Mouse (Mus musculus): ENCODE data around the gene Nudt4. TPM values are rescaled to one million over a fixed set of nuclear protein-coding genes. Genes with fewer than 3 reads are reported as not detected.
"Not testable (repeated sequence)": the region's sequence is repeated elsewhere in the genome, so short reads cannot be mapped to it uniquely, and the experiment has no call there.

Gene Nudt4
- total RNA-seq, 2 experiments from 2014 or later, result 145 to 149 TPM

DNA sequence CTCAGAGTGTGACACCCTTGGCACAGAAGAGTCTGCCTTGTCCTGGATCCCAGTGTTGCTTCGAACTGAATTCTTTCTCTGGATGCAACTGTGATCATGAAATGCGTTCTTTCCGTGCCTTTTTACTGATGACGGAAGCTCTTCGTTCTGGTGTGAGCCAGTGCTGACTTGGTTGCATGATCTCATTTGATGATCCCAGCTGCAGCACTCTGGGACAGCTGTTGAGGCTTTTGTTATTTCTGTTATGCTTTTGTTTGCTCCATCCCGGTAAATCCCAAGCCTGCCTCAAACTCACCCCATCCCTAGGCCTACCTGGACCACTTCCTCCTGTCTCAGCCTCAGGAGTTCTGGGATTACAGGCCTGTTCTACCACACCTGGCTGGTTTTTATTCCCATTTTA is 4.1 kb upstream of the Nudt4 start:
- no peak for DNase-seq

DNA sequence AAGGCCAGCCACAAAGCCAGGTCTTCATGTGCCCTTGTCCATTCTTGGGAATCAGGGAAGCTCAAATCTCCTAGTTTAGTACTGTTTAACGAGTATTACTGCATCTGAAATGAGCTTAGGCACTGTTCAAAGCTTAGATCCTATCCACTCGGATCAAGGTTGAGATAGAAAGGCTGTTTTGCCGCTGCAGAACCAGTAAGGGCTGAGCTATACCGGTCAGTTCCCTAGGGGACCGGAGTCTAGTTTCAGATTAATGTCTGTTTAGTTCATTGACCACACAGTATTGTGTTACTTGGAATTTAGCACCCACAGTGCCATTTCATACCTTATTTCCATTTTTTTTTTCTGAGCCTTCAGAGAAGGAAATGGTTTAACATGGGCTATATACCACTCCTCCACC is 3.6 kb upstream of the Nudt4 start:
- no peak for DNase-seq

DNA sequence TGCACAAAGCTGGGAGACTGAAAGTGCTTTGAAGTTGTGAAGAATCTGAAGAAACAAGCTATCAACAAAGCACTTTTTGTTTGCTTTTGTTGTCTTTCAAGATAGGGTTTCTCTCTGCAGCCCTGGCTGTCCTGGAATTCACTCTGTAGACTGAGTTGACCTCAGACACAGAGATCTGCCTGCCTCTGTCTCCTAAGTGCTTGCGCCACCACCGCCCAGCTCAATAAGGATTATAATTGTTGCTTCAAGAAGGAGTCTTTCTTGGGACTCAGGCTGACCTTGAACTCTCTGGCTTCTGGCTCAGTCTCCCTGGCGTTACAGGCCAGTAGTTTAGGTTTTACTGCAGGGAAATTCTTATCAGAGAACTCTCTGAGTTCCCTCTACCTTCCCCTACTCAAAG is 2.8 kb upstream of the Nudt4 start:
- DNase-seq, result no peak

DNA sequence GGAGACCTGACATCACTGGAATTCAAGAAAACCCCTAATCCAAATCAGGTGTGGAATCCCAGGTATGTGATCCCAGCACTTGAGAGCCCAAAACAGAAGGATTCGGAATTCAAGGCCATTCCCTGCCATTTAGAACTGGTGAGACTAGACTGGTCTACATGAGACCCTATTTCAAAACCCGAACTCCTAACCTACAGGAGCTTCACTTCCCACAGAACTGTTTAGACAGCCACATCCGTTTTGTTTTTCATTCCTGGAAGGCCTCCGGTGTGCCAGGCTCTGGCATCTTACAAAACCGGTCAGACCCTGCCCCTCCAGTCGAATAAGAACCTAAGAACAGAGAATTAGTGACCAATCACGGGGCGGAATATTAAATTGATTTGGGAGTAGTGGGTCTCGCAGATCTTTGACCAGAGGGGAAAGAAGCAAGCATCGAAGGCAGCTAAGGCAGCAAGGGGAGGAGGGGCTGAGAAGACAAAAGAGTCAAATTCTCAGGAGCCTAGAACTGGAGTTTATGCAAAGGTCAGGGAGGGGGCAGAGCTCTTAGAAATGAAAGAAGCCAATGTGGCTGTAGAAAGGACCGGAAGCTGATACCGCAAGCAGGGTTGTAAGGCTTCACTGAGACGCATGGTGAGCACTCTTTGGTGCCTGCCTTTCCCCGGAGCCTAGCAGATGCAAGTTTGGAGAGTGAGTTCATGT is 1.4 kb upstream of the Nudt4 start:
- no peak for DNase-seq

DNA sequence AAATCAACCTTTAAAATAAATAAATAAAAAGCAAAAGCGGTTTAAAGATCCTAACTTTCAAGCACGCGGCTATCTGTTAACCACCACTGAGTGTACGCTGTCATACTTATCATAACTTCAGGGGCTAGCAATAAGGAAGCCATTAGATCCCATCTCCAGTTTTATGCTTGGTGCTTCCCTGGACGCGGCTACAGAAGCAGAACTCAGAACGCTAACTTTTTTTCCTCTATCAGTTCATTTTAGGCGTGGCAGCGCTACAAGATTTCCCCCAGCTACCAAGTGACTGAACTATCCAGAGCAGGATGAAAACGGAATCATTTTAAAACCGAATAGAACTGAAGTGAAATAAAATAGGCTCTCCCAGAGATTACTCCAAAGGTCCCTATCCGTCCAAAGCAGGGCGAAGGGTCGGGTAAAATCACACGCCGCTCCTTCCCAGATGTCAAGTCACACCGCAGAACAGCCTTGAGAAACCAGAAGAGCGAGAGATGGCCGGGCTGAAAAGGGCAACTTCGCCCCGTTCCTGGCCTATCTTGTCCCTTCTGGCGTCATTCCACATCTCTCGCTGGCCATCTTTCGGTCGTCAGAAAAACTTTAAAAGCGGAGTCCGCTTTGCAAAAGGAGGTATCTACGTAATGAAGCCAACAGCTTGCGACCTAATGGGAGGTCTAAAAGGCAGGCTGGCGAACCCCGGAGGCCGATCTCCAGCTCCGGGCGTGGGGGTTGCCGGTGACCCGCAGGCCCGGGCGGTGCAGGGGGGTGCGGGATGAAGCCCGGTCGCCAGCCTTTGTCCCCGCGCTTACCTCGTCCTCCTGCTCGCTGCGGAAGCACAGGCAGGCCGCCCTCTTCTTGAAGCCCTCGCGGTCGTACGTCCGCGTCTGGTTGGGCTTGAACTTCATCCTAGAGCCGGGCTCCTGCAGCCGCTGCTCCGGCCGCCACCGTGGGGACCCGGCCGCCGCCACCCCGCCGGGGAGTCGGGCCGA is 796 bp downstream of the Nudt4 start:
- peak; percentile 71 for DNase-seq

DNA sequence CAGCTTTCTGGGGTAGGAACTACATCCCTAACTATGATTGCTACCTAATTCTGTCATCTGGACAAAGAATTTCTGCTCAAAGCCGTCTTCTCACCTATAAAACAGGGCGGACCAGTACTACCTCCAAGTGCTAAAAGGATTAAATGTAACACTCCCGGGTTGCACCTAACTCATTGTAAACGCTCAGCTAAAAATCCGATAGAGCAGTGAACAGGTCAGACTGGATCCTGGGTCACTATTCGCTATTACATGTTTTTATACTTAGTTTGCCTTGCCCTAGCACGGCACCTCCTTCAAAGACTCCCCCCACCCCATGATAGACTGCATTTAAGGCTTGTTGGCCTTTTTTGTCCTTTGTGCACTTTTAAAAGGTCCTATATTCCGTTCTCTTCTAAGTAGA is 1.6 kb downstream of the Nudt4 start:
- no peak for DNase-seq

DNA sequence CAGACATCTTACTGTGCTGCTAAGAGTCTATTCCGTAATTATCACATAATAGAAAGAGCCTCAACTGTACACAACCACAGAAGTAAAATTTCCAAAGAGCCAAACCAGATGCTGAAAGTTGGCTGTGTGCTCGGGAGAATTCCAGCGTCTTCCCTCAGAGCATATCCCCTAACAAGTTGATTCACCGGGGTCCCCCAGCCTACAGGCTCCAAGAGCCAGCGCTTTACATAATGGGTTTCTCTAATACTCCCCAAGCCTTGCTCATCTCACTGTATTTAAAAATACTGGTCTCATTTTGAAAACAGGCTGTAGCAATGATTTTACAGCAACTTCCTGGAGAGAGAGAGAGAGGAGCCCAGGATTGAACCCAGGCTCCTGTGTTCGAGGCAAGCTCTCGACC is 2.3 kb downstream of the Nudt4 start:
- DNase-seq, result no peak

DNA sequence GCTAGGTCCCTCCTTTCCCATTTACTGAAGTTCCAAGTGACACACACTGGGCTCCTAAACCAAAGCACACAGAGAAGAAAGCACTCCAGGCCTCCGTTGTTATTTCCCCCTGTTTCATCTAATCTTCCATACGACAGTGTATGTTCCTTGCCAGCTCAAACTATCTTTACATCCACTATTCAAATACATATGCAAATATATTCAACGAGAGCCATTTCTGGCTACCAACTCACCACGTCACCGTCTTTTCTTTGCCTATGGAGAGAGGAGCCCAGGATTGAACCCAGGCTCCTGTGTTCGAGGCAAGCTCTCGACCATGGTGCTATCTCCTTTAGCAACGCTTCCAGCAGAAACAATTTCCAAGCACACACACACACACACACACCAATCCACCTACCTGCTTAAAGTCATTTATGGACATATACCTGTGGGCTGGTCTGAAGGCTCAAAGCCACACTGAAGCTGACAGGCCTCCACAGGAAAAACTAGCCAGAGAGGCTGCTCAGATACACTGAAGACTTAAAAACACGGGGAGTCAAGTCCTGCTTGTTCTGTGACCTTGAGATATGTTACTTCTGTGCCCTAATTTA is 3.5 kb downstream of the Nudt4 start:
- no peak for DNase-seq

DNA sequence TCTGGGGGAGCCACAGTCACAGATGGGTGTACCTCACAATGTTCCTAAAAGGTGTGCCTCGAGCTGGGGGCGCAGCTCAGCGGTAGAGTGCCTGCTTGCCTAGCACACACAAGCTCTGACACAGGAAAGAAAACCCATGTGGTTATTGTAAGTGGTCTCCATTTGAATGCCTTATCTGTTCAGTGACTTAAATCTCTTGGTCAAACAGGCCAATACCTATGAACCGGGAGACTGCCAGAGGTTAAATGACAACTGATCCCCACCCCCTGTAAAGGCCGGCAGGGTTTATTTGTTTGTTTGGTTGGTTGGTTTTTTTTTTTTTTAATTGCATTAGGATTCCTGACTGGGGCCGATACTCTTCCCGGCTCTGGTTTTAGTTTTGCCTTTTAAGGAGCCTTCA is 4.5 kb downstream of the Nudt4 start:
- DNase-seq, result no peak

DNA sequence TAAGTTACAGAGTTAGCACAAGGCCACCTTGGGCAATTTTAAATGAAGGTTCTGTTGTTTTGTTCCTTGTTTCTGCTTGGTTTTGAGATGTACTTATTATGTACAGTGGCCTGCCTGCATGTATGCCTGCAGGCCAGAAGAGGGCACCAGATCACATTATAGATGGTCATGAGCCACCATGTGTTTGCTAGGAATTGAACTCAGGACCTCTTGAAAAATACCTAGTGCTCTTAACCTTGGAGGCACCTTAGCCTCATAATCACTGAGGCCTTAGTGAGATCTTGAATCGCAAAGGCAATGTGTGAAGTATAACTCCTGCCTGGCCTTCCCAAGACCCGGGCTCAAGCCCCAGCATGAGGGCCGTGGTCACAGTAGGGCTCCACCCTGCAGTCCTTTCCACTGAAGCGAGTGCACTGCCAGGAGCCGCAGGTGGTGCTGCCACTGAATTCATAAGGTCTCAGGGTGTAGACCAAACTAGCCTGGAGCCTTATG is 6.6 kb downstream of the Nudt4 start:
- DNase-seq, result peak in 1 of 2 experiments; percentile 48

DNA sequence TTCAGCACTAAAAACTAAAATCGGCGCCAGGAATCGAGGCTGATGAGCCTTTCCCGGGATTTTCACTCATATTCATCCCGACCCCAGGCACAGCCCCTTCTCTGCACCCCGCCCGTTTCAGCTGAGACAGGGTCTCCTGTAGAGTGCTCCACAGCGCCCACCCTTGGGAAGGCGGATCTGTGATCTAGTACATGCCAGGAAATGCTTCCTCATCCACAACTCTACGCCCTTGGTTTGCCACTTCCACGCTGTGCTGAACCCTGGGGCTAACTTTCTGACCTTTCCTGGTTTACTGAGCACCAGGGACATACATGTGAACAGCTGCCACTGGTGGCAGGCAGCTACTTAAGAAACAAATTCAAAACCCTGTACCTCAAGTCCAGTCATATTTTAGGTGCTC is 8.1 kb downstream of the Nudt4 start:
- no peak for DNase-seq

DNA sequence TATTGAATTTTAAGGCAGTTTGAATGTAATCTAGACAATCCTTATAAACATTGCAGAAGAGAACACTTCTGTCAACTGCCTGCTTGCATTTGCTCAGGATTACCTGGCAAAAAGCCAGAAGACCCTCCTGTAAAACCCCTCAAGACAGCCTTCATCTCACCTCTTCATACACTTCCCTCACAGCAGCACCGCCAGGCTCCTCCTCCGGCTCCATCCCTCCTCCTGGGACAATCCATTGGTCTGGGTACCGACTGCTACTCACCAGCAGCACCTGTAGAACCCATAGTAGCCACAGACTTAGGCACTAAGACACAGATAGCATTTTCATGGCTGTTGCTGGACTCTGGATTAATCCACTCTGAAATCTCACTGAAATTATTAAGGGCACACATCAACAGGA is 11.6 kb downstream of the Nudt4 start:
- DNase-seq, result no peak

DNA sequence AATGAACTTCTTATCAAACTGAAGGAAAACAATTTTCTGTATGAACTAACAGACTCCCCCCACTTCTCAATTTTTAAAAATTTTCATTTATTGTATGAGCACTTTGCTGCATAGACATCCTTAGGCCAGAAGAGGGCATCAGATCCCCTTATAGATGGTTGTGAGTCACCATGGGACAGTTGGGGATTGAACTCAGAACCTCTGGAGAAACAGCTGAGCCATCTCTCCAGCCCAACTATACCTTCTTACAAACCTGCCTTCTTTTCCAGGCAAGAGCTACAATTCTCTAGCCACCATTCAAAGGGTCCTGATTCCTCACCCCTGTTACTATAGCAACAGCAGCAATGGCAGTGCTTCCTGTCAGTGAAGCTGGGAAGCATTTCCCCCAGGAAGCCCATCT is 12.2 kb downstream of the Nudt4 start:
- no peak for DNase-seq

DNA sequence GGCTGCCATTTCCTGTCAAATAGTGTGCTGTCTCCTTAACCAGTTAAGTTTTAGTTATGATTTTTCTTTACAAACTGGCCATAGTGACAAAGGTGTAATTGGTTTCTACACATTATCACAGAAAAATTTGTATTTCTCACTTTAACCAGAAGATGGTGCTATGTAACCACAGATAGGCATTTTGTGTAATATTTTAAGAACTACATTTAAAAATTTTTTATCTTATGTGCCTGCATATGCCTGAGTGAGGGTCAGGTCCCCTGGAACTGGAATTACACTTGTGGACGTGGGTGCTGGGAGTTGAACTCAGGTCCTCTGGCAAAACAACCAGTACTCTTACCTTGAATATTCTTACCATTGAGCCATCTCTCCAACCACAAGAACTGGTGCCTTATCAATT is 13.4 kb downstream of the Nudt4 start:
- no peak for DNase-seq

DNA sequence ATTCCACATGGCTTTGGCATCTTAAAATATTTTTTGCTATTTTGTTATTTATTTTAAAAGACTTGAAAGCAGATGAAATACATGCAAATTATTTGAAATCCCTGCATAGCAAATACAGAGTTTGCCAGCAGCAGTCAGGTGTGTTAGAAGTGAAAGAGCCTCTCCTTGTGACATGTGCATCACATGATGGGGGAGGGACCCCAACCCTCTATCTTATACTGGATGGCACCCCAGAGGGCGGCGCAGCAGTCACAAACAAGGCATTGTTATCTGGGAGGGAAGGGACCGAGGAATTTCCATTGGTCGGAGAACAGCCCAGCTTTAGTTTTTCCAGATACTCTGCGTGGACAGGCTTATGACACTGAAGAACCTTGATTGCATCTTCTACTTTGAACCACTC is 14.9 kb downstream of the Nudt4 start:
- DNase-seq, result not testable (repeated sequence)

DNA sequence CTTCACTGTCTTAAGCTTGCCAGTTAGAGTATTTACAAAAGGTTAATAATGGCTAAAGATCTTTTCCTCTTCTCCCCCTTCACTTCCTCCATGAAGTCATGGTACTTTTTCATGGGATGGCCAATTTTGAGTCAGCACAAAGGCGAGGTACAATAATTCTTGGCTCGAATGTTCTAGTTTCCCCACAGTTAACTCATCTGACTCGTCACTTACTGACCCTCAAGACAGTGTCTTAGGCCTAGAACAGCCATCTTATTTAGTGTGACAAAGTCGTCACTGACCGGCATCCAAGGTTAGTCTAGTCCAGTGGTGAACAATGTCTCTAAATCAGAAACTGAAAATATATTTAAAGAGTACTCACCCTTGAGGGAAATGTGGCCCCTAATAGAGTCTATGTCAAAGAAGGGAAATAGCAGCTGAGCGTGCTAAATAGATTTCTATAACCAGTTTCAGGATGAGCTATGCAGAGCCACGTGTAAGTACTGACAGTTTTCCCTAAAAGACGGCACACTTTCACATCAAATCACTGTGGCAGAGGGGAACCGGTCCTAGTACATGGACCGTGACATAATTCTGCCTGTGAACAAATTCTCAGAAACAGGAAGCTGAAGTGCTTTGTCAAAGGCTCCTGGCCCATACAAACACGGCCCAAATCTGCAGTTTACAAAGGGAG is 15.7 kb downstream of the Nudt4 start:
- no peak for DNase-seq

DNA sequence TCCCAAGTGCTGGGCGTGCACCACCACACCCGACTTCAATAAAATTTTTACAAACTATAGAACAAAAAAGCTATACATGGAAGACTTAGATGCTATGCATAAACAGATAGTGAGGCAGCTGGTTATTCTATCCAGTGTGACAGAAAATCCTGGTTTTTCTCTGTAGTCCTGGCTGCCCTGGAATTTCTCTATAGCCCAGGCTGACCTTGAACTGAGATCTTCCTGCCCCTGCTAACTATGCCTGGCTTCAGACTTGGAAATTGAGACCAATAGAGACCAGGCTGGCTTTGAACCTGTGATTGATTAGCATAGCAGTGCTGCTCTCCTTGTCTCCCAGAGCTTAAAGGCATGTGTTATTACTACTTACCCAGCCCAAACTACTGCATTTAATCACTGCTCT is 17.8 kb downstream of the Nudt4 start:
- DNase-seq, result no peak

DNA sequence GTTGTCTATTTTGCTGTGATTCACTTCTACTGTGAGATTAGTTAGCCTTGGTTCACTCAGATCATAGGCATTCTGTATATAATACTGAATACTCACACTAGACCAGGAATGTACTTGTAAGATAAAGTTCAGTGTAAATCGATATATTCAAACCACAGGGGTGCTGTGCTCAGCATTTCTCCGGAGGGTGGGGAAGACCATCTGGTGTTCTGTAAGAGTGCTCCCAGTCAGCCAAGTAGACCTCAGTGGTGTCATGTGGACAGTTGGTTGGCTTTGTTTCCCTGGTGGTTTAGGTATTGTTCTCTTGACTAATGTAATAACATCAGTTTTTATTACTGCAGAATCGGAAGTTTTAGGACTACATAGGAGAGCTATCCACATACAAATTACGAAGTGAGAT is 18.9 kb downstream of the Nudt4 start:
- no peak for DNase-seq

DNA sequence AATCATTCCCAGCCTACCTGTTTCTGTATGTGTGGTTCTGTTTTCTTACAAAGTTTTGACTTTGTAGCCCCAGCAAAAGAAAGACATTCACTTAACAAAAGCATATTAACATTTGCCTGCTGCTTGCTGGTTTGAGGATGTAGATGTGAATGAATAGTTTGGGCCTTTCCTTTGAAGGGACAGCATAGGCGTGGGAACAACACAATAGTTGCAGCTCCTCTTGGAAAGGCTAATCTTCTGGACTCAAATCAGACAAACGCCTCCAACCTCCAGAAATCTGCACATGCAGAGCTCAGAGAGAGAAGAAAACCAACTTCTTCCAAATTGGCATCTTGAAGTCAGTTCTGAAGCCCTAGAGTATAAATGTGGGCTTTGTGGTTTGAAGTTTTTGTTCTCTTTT is 19.3 kb downstream of the Nudt4 start:
- DNase-seq, result no peak

DNA sequence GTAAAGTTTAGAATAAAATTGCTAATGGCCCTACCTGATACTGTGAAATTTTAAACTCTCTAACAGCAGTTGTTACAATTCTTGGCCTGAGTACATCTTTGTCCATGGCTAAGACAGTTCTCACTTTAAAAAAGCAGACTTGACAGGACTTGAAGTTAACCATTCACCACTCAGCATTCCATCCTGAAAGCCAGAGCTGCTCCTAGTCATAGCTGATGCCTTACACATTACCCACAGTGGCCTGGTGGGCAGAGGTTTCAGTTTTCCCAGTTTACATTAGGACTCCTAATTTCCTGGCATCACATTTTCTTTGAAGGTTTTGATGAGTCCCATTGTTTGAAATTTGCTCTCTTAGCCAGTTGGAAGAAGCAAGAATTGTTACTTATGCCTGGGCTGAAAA is 19.9 kb downstream of the Nudt4 start:
- no peak for DNase-seq

DNA sequence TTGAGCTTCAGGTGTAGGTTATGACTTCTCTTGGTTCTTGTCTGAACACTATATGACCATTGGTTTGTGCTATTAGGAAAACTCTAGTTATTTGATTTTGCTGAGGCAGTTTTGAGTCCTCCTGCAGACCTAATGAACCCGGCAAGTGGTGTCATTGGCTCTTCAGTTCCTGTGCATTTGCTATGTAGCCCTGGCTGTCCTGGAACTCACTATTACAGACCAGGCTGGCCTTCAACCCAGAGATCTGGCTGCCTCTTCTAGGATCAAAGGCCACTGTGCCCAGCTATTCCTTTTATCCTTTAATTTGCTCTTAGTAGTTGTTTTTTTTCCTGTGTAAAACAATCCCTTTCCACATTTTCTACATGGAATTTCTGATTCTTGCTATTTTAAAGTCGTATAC is 20.6 kb downstream of the Nudt4 start:
- DNase-seq, result no peak

DNA sequence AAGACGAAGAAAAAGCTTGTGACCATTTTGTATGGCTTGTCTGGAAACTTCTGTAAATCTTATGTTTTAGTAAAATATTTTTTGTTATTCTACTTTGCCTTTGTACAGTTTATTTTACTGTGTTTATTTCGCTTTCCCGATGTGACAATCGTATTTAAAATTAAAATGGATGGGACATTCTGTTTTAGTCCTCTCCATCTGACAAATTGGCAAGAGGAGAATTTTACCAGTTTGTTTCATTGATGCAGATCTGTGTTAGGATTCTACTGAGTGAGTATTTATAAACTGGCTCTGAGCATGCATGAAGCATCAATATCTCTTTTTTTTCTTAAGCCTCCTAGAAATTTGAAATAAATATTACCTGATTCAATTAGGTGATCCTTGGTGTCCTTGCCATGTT is 21.0 kb downstream of the Nudt4 start:
- no peak for DNase-seq

DNA sequence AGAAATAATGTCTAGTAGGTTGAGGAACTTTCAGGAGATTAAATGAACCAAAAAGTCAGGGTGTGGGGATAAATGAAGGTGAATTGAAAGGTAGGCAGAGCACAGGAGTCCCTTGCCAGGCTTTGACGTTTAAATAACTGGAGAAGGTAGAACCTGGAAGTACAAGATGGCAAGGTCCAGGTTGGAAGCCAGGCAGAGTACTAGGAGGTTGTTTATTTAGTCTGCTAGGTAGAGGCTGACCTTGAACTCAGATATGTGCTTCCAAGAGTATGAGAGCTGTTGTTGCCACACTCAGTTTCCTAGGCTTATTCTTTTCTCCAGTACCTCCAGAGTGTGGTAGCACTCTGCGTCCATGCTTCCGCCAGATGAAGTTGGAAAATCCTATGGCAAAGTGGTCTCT is 24.1 kb downstream of the Nudt4 start:
- no peak for DNase-seq

All from adrenal gland, postnatal 36 days (tissue).